Mouse (Mus musculus): ENCODE data around the gene Spz1. TPM values are rescaled to one million over a fixed set of nuclear protein-coding genes. Genes with fewer than 3 reads are reported as not detected.

Spz1 gene
- not detected for polyA plus RNA-seq (2017; shearing (Covaris generic))

DNA sequence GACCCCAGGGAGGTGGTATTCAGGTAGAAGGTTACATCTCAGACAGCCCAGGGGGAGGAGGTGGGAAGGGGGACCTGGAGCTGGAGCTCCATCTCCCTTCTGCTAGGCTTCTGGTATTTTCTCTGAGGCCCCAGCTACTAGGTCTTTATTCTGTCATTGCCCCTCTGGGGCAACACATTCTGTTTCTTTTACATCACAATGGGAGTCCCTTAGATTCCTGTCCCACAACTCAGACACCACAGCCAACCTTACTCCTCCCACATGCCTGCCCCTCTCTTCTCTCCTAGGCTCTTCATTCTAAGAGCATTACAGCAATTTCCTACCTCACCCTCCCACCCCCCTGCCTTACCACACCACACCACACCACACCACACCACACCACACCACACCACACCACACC lies at the start of gene Spz1:
TSS of gene Spz1 (minus strand) at position 101 of the 400 bp plus-strand sequence.

GRCm38 (mm10) chr13:92610311-92611221 lies 34.6 kb upstream of the Spz1 start, which contains the start of gene Serinc5:
Gene Serinc5 (plus strand): TSS chr13:92611091.

DNA sequence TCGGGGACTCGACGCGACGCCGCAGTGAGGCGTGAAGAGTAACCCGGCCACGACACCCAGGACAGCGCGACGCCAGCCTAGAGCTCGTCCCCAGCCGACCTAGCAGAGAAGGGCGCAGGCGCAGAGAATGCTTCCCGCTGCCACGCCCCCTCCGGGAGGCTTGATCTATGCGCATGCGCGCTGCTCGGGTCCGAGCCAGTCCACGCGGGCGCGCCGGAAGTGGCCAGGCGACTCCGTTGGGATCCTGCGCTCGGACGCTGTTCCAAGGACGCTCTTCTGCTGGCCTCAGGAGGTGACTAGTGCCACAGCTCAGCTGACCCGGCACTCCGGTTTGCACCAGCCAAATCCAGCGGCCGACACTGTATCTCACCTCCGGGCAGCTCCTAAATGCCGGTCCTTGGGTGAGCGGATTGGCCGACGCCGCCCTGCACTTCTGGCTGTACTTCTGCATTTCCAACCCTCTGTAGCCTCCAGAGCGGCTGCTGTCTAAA lies 45.2 kb downstream of the Spz1 start, which contains the start of gene Zfyve16:
TSS of gene Zfyve16 (minus strand) at position 148 of the 491 bp plus-strand sequence.

Other genes with a start within 250 kb of the Spz1 start
- gene Dhfr, start 221.4 kb downstream of the Spz1 start, polyA plus RNA-seq (2017; shearing (Covaris generic)), result 1 to 10 TPM; 2.0 TPM
- 10 to 100 TPM; 43.3 to 44.6 TPM for gene Msh3, start 221.2 kb downstream of the Spz1 start, polyA plus RNA-seq (2017; shearing (Covaris generic))
- gene Ankrd34b, start 150.3 kb downstream of the Spz1 start, polyA plus RNA-seq (2017; shearing (Covaris generic)), result under 1 TPM; 0.05 to 0.51 TPM
- gene Fam151b, start 92.2 kb downstream of the Spz1 start, polyA plus RNA-seq (2017; shearing (Covaris generic)), result 1 to 10 TPM; 7.5 to 9.0 TPM
- 10 to 100 TPM; 13.6 to 14.7 TPM for gene Zfyve16, start 45.3 kb downstream of the Spz1 start, polyA plus RNA-seq (2017; shearing (Covaris generic))
- gene Serinc5, start 34.9 kb upstream of the Spz1 start, polyA plus RNA-seq (2017; shearing (Covaris generic)), result 10 to 100 TPM; 10.3 to 18.6 TPM
- gene Thbs4, start 218.6 kb upstream of the Spz1 start, polyA plus RNA-seq (2017; shearing (Covaris generic)), result under 1 TPM in 1 of 2 experiments, not detected in 1; 0.58 TPM